Mouse (Mus musculus) limb, embryonic 11.5 days (tissue): ENCODE measurements around the gene Senp6. TPM values are rescaled to one million over a fixed set of nuclear protein-coding genes. Genes with fewer than 3 reads are reported as not detected.

Source experiments
- ATAC-seq: fragments of 200-750 bp; cut with Nextera tagmentation; 2 replicates; pipeline ENCODE4 v1.8.0; 2017; ENCODE audit warnings: low read depth; ENCODE audit not compliant: insufficient number of reproducible peaks, low FRiP score, low TSS enrichment
- DNase-seq: peaks from one replicate; pipeline ENCODE4 v3.0.0-alpha.2; 2015; ENCODE audit warnings: low spot score
- H3K27ac ChIP-seq: fragments of 300-500 bp; sonication (generic); replicated peaks from 2 replicates; pipeline ENCODE4 v1.5.1; 2014; ENCODE audit warnings: low read depth, mild to moderate bottlenecking, low read length
- H3K27me3 ChIP-seq: fragments of 300-500 bp; sonication (generic); 2 replicates; pipeline ENCODE4 v1.6.1; 2014; ENCODE audit warnings: mild to moderate bottlenecking, low read length, mixed read lengths; ENCODE audit not compliant: control insufficient read depth, insufficient read depth
- H3K36me3 ChIP-seq: fragments of 300-500 bp; sonication (generic); 2 replicates; pipeline ENCODE4 v1.6.1; 2014; ENCODE audit warnings: mild to moderate bottlenecking, low read length, moderate library complexity, mixed read lengths; ENCODE audit not compliant: control insufficient read depth, insufficient read depth
- H3K4me1 ChIP-seq: fragments of 300-500 bp; sonication (generic); 2 replicates; pipeline ENCODE4 v1.6.1; 2014; ENCODE audit warnings: low read length, mixed read lengths; ENCODE audit not compliant: control insufficient read depth, insufficient read depth
- H3K4me2 ChIP-seq: fragments of 300-500 bp; sonication (generic); 2 replicates; pipeline ENCODE4 v1.6.1; 2014; ENCODE audit warnings: low read depth, mild to moderate bottlenecking, moderate library complexity; ENCODE audit not compliant: severe bottlenecking
- H3K4me3 ChIP-seq: fragments of 300-500 bp; sonication (generic); 2 replicates; pipeline ENCODE4 v1.5.1; 2014; ENCODE audit warnings: low read depth, low read length
- H3K9ac ChIP-seq: fragments of 300-500 bp; sonication (generic); 2 replicates; pipeline ENCODE4 v1.6.1; 2014; ENCODE audit warnings: mild to moderate bottlenecking, low read length
- H3K9me3 ChIP-seq: fragments of 300-500 bp; sonication (generic); 2 replicates; pipeline ENCODE4 v1.6.1; 2016; ENCODE audit warnings: low read length; ENCODE audit not compliant: control insufficient read depth
- WGBS: fragments of 180-500 bp; shearing (Covaris S2); extraction: QIAGEN DNeasy Blood & Tissue Kit; methylation state at CpG from one replicate; pipeline ENCODE4 v1.1.7; 2014; 5-methylcytosine and 5-hydroxymethylcytosine counted together
- polyA plus RNA-seq: library from polyadenylated mRNA; unstranded; fragments of >200 nt; fragmentation: Nextera tagmentation; extraction: Ambion mirVana; gene quantifications from 2 replicates; pipeline ENCODE4 v1.2.1, GENCODE M21; 2014

Senp6 gene
- polyA plus RNA-seq, 1 experiment from 2014 or later = 67.1 TPM

DNA sequence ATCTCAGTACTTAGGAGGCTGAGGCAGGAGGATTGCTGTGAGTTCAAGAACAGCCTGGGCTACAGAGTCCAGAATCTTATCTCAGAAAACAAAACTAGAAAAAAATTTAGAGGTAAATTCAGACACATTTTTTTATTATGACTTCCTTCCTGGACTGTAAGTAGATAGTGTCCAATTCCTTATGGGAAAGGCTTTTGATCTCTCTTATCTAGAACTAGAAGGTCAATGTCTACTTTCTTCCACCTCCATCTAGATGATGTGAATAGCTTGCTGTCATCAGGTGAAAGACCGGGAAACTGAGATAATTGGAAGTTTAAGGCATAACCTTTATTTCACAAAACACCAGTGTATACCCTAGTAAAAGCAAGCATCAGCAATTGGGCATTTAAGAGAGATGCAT lies 115.0 kb downstream of the Senp6 start:
- Histone ChIP-seq H3K9me3 (no peaks in the 10 kb centered on the region), H3K9ac (no peak overlapping the region)
- WGBS = 93% methylated on average over 1 of the region's 1 CpGs

DNA sequence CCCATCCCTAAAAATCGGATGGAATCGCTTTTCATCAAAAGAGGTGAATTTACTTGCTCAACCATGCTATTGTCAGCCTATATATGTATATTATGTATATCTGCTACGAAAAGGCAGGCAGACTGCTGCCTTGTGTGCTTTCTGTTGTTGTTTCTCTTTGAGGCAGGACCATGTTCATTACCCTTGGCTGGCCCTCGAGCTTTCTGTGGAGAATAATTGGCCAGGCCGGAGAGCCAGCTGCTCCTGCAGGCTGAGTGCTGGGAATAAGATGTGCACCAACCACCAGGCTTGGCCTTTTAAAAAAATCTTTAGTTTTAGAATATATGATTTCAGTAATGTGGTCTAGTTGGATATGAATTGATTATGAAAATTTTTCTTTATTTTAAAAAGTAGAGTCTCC lies 117.4 kb downstream of the Senp6 start:
- DNase-seq (no peak), ATAC-seq (no peak)
- no peaks in the 10 kb centered on the region for H3K36me3 ChIP-seq
- H3K9ac ChIP-seq = no peak overlapping the region
- no peak overlapping the region for H3K4me3 ChIP-seq
- no peak overlapping the region for H3K27ac ChIP-seq
- WGBS = 86% methylated on average over 5 of the region's 5 CpGs
- H3K27me3 ChIP-seq = no peaks in the 10 kb centered on the region
- H3K4me2 ChIP-seq = no peak overlapping the region
- no peaks in the 10 kb centered on the region for H3K4me1 ChIP-seq
- no peaks in the 10 kb centered on the region for H3K9me3 ChIP-seq

More for the DNA sequence above, 115.0 kb downstream of the Senp6 start:
- Histone ChIP-seq H3K4me2 (no peak overlapping the region), H3K4me3 (no peak overlapping the region), H3K27me3 (no peaks in the 10 kb centered on the region), H3K36me3 (no peaks in the 10 kb centered on the region), H3K4me1 (no peaks in the 10 kb centered on the region), H3K27ac (no peak overlapping the region)
- DNase-seq = no peak
- ATAC-seq = no peak

DNA sequence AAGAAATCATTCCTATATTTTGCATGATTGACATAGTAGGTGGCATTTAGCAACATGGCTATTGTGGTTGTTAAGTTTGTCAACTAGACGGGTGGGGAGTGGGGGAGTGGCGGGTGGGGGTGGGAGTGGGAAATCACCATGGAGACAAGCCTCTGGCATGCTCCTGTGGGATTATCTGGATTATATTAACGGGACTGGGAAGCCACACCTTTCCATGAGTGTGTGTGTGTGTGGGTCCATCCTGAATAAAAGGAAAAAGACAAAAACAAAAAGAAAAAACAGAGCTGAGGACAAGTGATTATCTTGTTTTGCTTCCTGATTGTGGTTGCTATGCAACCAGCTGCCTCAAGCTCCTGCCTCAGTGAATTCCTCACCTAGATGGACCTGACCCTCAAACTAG lies 119.0 kb downstream of the Senp6 start:
- ATAC-seq = no peak
- no peaks in the 10 kb centered on the region for H3K36me3 ChIP-seq
- 56% methylated on average over 3 of the region's 3 CpGs for whole genome bisulfite sequencing

DNA sequence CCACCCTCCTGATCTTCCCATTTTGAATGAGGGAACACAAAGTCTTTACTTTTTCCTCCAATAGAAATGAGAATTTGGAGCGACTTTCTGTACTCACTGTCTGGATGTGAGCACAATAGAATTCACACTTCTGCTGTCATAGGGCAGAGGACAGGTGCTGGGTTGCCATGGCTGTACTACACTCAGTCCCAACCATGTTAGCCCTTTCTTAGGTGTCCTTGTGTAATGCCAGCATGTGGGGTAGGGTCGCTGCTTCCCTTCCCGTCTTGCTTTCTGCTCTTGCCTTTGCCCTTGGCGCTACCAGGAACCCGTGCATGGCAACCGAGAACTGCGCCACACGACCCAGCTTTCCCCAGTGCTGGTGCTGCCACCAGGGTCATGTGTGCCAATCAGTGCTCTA lies 120.0 kb downstream of the Senp6 start:
- Histone ChIP-seq H3K9ac (no peak overlapping the region), H3K4me1 (no peaks in the 10 kb centered on the region), H3K36me3 (no peaks in the 10 kb centered on the region), H3K27me3 (no peaks in the 10 kb centered on the region), H3K4me2 (no peak overlapping the region), H3K27ac (no peak overlapping the region), H3K4me3 (no peak overlapping the region), H3K9me3 (no peaks in the 10 kb centered on the region)
- whole genome bisulfite sequencing = 92% methylated on average over 8 of the region's 8 CpGs
- DNase-seq (no peak), ATAC-seq (no peak)

More for the DNA sequence above, 119.0 kb downstream of the Senp6 start:
- H3K27me3 ChIP-seq = no peaks in the 10 kb centered on the region
- DNase-seq = no peak
- no peak overlapping the region for H3K9ac ChIP-seq
- H3K4me1 ChIP-seq = no peaks in the 10 kb centered on the region
- no peak overlapping the region for H3K27ac ChIP-seq
- no peaks in the 10 kb centered on the region for H3K9me3 ChIP-seq
- no peak overlapping the region for H3K4me2 ChIP-seq
- H3K4me3 ChIP-seq = no peak overlapping the region

DNA sequence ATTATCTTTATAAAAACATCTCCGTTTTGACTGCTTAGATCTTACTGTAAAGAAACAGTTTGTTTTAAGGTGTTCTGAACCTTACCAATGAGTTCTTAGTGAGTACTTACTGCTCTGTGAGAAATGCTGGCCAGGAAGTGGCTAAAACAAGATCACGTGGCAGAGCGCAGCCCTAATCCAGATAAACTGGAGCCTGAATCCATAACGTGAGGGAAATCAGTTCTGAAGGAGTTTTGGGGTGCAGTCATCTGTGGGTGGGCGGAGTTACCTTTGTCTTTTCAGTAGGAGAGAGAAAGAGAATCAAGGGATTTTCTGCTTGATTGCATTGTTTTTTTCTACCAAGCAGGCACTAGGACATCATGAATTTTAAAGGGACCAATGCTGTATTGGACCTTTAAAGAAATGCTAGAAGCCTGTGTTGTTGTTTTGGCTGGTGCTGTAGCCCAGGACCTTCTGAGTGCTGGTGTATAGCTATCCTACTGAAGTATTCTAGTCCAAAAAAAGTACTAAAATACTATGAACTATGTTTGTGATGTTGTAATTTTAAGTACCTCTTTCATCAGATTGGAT lies 121.7 kb downstream of the Senp6 start:
- DNase-seq (no peak), ATAC-seq (no peak)
- no peak overlapping the region for H3K27ac ChIP-seq
- H3K4me2 ChIP-seq = no peak overlapping the region
- H3K4me1 ChIP-seq = no peaks in the 10 kb centered on the region
- H3K9ac ChIP-seq = no peak overlapping the region
- H3K36me3 ChIP-seq = no peaks in the 10 kb centered on the region
- no peak overlapping the region for H3K4me3 ChIP-seq
- H3K27me3 ChIP-seq = no peaks in the 10 kb centered on the region
- H3K9me3 ChIP-seq = no peaks in the 10 kb centered on the region
- WGBS = 64% methylated on average over 5 of the region's 5 CpGs

DNA sequence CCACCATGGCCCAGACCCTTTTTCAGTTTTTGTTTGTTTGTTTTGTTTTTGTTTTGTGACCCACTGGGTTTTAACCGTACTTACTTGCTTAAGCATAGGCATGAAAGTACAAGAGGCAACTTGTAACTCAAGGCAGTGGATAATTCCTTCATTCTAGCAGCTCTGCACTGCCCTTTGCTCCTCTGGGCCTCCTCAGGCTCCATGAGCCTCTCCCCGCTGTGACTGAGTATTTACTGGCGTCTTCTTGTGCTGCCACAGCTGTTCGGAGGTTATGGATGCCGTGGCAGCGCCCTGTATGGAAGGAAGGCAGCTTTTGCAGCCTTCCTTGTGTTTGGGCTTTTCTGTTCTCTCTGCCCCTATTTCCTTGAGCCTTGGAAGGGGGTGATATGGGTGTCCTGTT lies 124.5 kb downstream of the Senp6 start:
- DNase-seq = no peak
- H3K9me3 ChIP-seq = no peaks in the 10 kb centered on the region
- no peaks in the 10 kb centered on the region for H3K4me1 ChIP-seq
- H3K27me3 ChIP-seq = no peaks in the 10 kb centered on the region
- H3K36me3 ChIP-seq = no peaks in the 10 kb centered on the region
- 87% methylated on average over 6 of the region's 6 CpGs for WGBS
- no peak overlapping the region for H3K27ac ChIP-seq
- no peak overlapping the region for H3K9ac ChIP-seq
- no peak overlapping the region for H3K4me2 ChIP-seq
- ATAC-seq = no peak
- no peak overlapping the region for H3K4me3 ChIP-seq

DNA sequence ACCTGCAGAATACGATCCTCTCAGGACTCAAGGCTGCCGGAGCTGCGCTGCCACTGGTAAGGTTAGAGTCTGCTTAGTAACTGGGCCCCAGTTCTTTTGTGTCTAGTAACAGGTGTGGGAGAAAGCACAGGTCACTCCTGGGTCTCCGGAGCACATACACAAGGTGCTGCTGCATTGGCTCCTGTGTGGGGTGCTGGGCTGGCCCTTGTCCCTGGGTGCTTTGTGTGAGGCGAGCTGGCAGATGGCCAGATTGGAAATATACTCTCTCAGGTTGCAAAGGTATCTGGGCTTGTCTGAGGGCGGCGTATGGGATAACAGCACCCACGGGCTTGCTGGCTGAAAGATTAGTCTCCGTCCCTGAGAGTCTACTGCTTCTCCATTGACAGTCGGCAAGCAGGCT lies 125.6 kb downstream of the Senp6 start:
- no peak for ATAC-seq
- Histone ChIP-seq H3K4me1 (no peaks in the 10 kb centered on the region), H3K36me3 (no peaks in the 10 kb centered on the region), H3K9me3 (no peaks in the 10 kb centered on the region), H3K4me2 (no peak overlapping the region), H3K27ac (no peak overlapping the region), H3K27me3 (no peaks in the 10 kb centered on the region), H3K4me3 (no peak overlapping the region), H3K9ac (no peak overlapping the region)
- no peak for DNase-seq
- 85% methylated on average over 10 of the region's 10 CpGs for WGBS

DNA sequence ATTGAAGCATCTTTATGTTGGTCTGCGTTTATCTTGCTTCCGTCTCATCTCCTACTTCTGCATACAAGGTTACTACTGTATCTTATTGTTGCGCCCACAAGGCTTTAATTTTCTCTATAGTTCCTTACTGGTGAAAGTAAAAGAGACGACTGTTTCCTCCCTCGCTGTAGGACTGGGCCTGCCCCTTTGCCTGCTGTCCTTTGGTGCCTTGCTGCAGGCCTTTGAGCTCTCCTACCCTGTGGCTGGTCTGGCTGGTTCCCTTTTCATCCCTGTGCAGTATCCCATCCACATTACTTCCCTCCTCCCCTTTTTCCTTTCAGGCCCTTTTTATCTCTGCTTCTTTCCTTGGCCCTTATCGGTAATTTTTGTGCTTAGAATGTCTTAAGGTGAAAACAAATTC lies 127.7 kb downstream of the Senp6 start:
- no peak for ATAC-seq

More for the DNA sequence above, 127.7 kb downstream of the Senp6 start:
- Histone ChIP-seq H3K9me3 (no peaks in the 10 kb centered on the region), H3K4me3 (no peak overlapping the region), H3K27me3 (no peaks in the 10 kb centered on the region), H3K9ac (no peak overlapping the region), H3K27ac (no peak overlapping the region), H3K4me2 (no peak overlapping the region), H3K4me1 (no peaks in the 10 kb centered on the region), H3K36me3 (no peaks in the 10 kb centered on the region)
- DNase-seq = no peak
- WGBS = 79% methylated on average over 6 of the region's 6 CpGs
